In the genomic region with DNA sequence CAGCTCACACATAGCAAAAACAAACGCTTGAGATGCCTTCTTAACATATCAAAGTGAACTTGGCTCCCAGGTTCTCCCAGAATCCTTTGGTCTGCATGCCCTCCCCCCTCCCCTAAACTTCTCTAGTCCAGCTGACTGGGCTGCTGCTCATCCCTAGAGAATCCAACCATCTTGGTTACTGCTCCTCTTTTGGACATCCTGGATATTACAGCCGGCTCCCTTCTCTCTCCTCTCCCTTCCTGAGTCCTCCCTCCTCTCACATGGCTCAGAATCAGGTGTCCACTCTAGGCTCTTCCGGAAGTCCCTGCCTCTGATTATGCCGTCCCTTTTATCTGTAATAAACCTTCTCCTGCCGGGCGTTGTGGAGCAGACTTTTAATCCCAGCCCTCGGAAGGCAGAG, we compare ENCODE assay signal across 9 mouse cellular contexts. TPM values are rescaled to one million over a fixed set of nuclear protein-coding genes. Genes with fewer than 3 reads are reported as not detected.
A peak's percentile ranks its signal among the peaks of the same experiment; 100 is the strongest.
DNase-seq lines count a peak whose midpoint lies in the region; ATAC-seq lines count a peak whose summit lies in the region.
"Had no signal": no experiment of that assay in that cellular context is flagged by ENCODE, and none has a peak within 500 bp of the region (broad histone marks: within the 10 kb centered on the region; RNA-seq: fewer than 3 reads in every experiment).

No protein-coding gene starts in this region.

- no peaks in the 10 kb centered on the region for H3K9me3 ChIP-seq in hindbrain, embryonic 13.5 days
- peaks cover 5% of the 10 kb centered on the region; the same call in 1 of the 2 replicates for H3K9me3 ChIP-seq in hindbrain, embryonic 14.5 days (ENCODE audit: control insufficient read depth, low read length)
- no peaks in the 10 kb centered on the region for H3K9me3 ChIP-seq in intestine, embryonic 15.5 days

- H3K27me3 ChIP-seq in hindbrain, embryonic 13.5 days = no peaks in the 10 kb centered on the region
- H3K27me3 ChIP-seq in hindbrain, embryonic 14.5 days (ENCODE audit: control insufficient read depth, insufficient read depth, low read length) = no peaks in the 10 kb centered on the region
- no peaks in the 10 kb centered on the region for H3K27me3 ChIP-seq in intestine, embryonic 15.5 days (replicated peaks)

- no peak overlapping the region for H3K4me2 ChIP-seq in hindbrain, embryonic 13.5 days
- H3K4me2 ChIP-seq in hindbrain, embryonic 14.5 days (replicated peaks) = no peak overlapping the region
- 0 out of 2 replicates have a peak overlapping the region, but pooled peaks have one; percentile 13 for H3K4me2 ChIP-seq in intestine, embryonic 15.5 days (replicated peaks)

- 77% methylated on average over 7 of the region's 7 CpGs for WGBS in hindbrain, embryonic 13.5 days
- whole genome bisulfite sequencing in hindbrain, embryonic 14.5 days = 83% methylated on average over 7 of the region's 7 CpGs
- 49% methylated on average over 7 of the region's 7 CpGs for WGBS in intestine, embryonic 15.5 days

- H3K36me3 ChIP-seq in hindbrain, embryonic 13.5 days = peaks cover 11% of the 10 kb centered on the region
- H3K36me3 ChIP-seq in hindbrain, embryonic 14.5 days (replicated peaks; ENCODE audit: control insufficient read depth, insufficient read depth) = peaks cover 8% of the 10 kb centered on the region; the same call in 1 of the 2 replicates
- no peaks in the 10 kb centered on the region for H3K36me3 ChIP-seq in intestine, embryonic 15.5 days

- H3K27ac ChIP-seq in hindbrain, embryonic 13.5 days = peak overlapping the region; percentile 67
- no peak overlapping the region for H3K27ac ChIP-seq in hindbrain, embryonic 14.5 days
- peak overlapping the region; percentile 77 for H3K27ac ChIP-seq in intestine, embryonic 15.5 days

- H3K4me3 ChIP-seq in hindbrain, embryonic 13.5 days = no peak overlapping the region
- H3K4me3 ChIP-seq in hindbrain, embryonic 14.5 days (replicated peaks; ENCODE audit: low read length) = no peak overlapping the region
- H3K4me3 ChIP-seq in intestine, embryonic 15.5 days (replicated peaks) = no peak overlapping the region

- H3K9ac ChIP-seq in hindbrain, embryonic 13.5 days = no peak overlapping the region
- no peak overlapping the region for H3K9ac ChIP-seq in hindbrain, embryonic 14.5 days
- no peak overlapping the region for H3K9ac ChIP-seq in intestine, embryonic 15.5 days

- ATAC-seq in hindbrain, embryonic 13.5 days (ENCODE audit: low FRiP score) = no peak
- ATAC-seq in hindbrain, embryonic 14.5 days (ENCODE audit: low FRiP score) = no peak
- ATAC-seq in intestine, embryonic 15.5 days = no peak

- DNase-seq in hindbrain, embryonic 14.5 days (ENCODE audit: low spot score) = no peak
- DNase-seq in thymus, postnatal 25 days = peak; percentile 11
- DNase-seq in thymus, adult 18-20 months = no peak
- peak; percentile 37 for DNase-seq in thymus, postnatal 4 days
- no peak for DNase-seq in embryo, embryonic 11 days
- no peak for DNase-seq in spleen, postnatal 14 days (ENCODE audit: low spot score in 2 of 2)
- DNase-seq: cerebellum, adult 9-11 months had no signal

- H3K4me1 ChIP-seq in hindbrain, embryonic 13.5 days (replicated peaks) = peaks cover 9% of the 10 kb centered on the region; the same call in 1 of the 2 replicates
- no peaks in the 10 kb centered on the region for H3K4me1 ChIP-seq in hindbrain, embryonic 14.5 days (replicated peaks; ENCODE audit: control insufficient read depth, insufficient read depth, low read length)
- H3K4me1 ChIP-seq in intestine, embryonic 15.5 days (replicated peaks) = peaks cover 17% of the 10 kb centered on the region; the same call in 1 of the 2 replicates

RNA-seq across cellular contexts. Expression of a gene that starts 15.1 kb away (rescaled TPM):
- 34.2 and 42.4 TPM in 2 replicates for polyA plus RNA-seq in hindbrain, embryonic 13.5 days (2015; fragmentation: Nextera tagmentation; extraction: Ambion mirVana)
- 33.6 and 36.5 TPM in 2 replicates for polyA plus RNA-seq in hindbrain, embryonic 14.5 days (2014; fragmentation: Nextera tagmentation; extraction: Ambion mirVana)
- polyA plus RNA-seq in intestine, embryonic 15.5 days (2015; fragmentation: Nextera tagmentation; extraction: Ambion mirVana) = 27.5 and 40.6 TPM in 2 replicates

Comparison
In these comparisons a context has a peak if more than half of its experiments do, and no peak if none do; other contexts are left out.
1. DNase-seq: peak in thymus, postnatal 25 days (single experiment) and thymus, postnatal 4 days (single experiment); none in hindbrain, embryonic 14.5 days (single experiment), thymus, adult 18-20 months (0 of 2), embryo, embryonic 11 days (single experiment) and spleen, postnatal 14 days (0 of 2).